9 mouse cellular contexts compared by ENCODE assay signal in genomic region chr4:111493750-111494404, GRCm38 (mm10).
A peak's percentile ranks its signal among the peaks of the same experiment; 100 is the strongest.
DNase-seq lines count a peak whose midpoint lies in the region; ATAC-seq and TF ChIP-seq lines count a peak whose summit lies in the region.
"Had no signal": no experiment of that assay in that cellular context is flagged by ENCODE, and none has a peak within 500 bp of the region (broad histone marks: within the 10 kb centered on the region; RNA-seq: fewer than 3 reads in every experiment).

No protein-coding gene starts in this region.

- TF ChIP-seq POLR2A in cortical plate, adult 2 months (IDR thresholded peaks at IDR 0.05; ENCODE audit: extremely low read depth, insufficient read depth, low read length) = no peak

- H3K4me2 ChIP-seq in forebrain, embryonic 12.5 days = no peak overlapping the region
- no peak overlapping the region for H3K4me2 ChIP-seq in forebrain, embryonic 15.5 days (replicated peaks)
- H3K4me2 ChIP-seq in midbrain, postnatal 0 days (ENCODE audit: low read depth, low read length, poor library complexity, severe bottlenecking) = no peak overlapping the region
- H3K4me2 ChIP-seq in midbrain, embryonic 16.5 days (ENCODE audit: low read length) = no peak overlapping the region

- 61% methylated on average over 5 of the region's 5 CpGs for WGBS in forebrain, embryonic 12.5 days
- 65% methylated on average over 5 of the region's 5 CpGs for WGBS in forebrain, embryonic 15.5 days
- 53% methylated on average over 5 of the region's 5 CpGs for WGBS in midbrain, postnatal 0 days
- 63% methylated on average over 5 of the region's 5 CpGs for WGBS in midbrain, embryonic 16.5 days
- WGBS in embryonic facial prominence, embryonic 10.5 days = 62% methylated on average over 5 of the region's 5 CpGs

- no peaks in the 10 kb centered on the region for H3K36me3 ChIP-seq in forebrain, embryonic 12.5 days (replicated peaks)
- H3K36me3 ChIP-seq in forebrain, embryonic 15.5 days = no peaks in the 10 kb centered on the region
- no peaks in the 10 kb centered on the region for H3K36me3 ChIP-seq in midbrain, postnatal 0 days (ENCODE audit: insufficient read depth, low read length)
- H3K36me3 ChIP-seq in midbrain, embryonic 16.5 days (ENCODE audit: control insufficient read depth, insufficient read depth, low read length) = no peaks in the 10 kb centered on the region
- H3K36me3 ChIP-seq in embryonic facial prominence, embryonic 10.5 days (replicated peaks) = no peaks in the 10 kb centered on the region

- no peak overlapping the region for H3K27ac ChIP-seq in forebrain, embryonic 12.5 days
- H3K27ac ChIP-seq in forebrain, embryonic 15.5 days (replicated peaks) = no peak overlapping the region
- no peak overlapping the region for H3K27ac ChIP-seq in midbrain, postnatal 0 days (ENCODE audit: low read depth, low read length)
- H3K27ac ChIP-seq in midbrain, embryonic 16.5 days (ENCODE audit: low read length) = no peak overlapping the region
- H3K27ac ChIP-seq in cortical plate, adult 2 months (ENCODE audit: insufficient read depth, low read length) = no peak overlapping the region
- no peak overlapping the region for H3K27ac ChIP-seq in embryonic facial prominence, embryonic 10.5 days (replicated peaks)

- H3K4me3 ChIP-seq in forebrain, embryonic 12.5 days (replicated peaks) = no peak overlapping the region
- H3K4me3 ChIP-seq in forebrain, embryonic 15.5 days = no peak overlapping the region
- no peak overlapping the region for H3K4me3 ChIP-seq in midbrain, postnatal 0 days (ENCODE audit: low read depth, low read length)
- no peak overlapping the region for H3K4me3 ChIP-seq in midbrain, embryonic 16.5 days (ENCODE audit: low read depth, low read length)
- no peak overlapping the region for H3K4me3 ChIP-seq in cortical plate, adult 2 months (ENCODE audit: insufficient read depth, low read length)
- no peak overlapping the region for H3K4me3 ChIP-seq in embryonic facial prominence, embryonic 10.5 days

- no peaks in the 10 kb centered on the region for H3K9me3 ChIP-seq in forebrain, embryonic 12.5 days
- H3K9me3 ChIP-seq in forebrain, embryonic 15.5 days = no peaks in the 10 kb centered on the region
- H3K9me3 ChIP-seq in midbrain, postnatal 0 days (ENCODE audit: low read length) = no peaks in the 10 kb centered on the region
- H3K9me3 ChIP-seq in midbrain, embryonic 16.5 days (replicated peaks; ENCODE audit: control insufficient read depth, low read length, poor library complexity, severe bottlenecking) = no peaks in the 10 kb centered on the region
- H3K9me3 ChIP-seq in embryonic facial prominence, embryonic 10.5 days = no peaks in the 10 kb centered on the region

- TF ChIP-seq CTCF in midbrain, postnatal 0 days (IDR thresholded peaks at IDR 0.05) = peak; percentile 48
- peak; percentile 35; the same call in 1 of the 2 replicates for TF ChIP-seq CTCF in cortical plate, adult 2 months (IDR thresholded peaks at IDR 0.05; ENCODE audit: extremely low read depth, insufficient read depth, low read length)

- H3K4me1 ChIP-seq in forebrain, embryonic 12.5 days = no peaks in the 10 kb centered on the region
- no peaks in the 10 kb centered on the region for H3K4me1 ChIP-seq in forebrain, embryonic 15.5 days
- no peaks in the 10 kb centered on the region for H3K4me1 ChIP-seq in midbrain, postnatal 0 days (ENCODE audit: insufficient read depth, low read length)
- H3K4me1 ChIP-seq in midbrain, embryonic 16.5 days (ENCODE audit: control insufficient read depth, insufficient read depth, low read length) = 0 out of 2 replicates have a peak, but pooled peaks cover 2% of the 10 kb centered on the region
- peaks cover 3% of the 10 kb centered on the region; the same call in 1 of the 2 replicates for H3K4me1 ChIP-seq in cortical plate, adult 2 months (ENCODE audit: control insufficient read depth, insufficient read depth, low read length)
- H3K4me1 ChIP-seq in embryonic facial prominence, embryonic 10.5 days = no peaks in the 10 kb centered on the region

- no peak overlapping the region for H3K9ac ChIP-seq in forebrain, embryonic 12.5 days
- H3K9ac ChIP-seq in forebrain, embryonic 15.5 days (replicated peaks) = no peak overlapping the region
- no peak overlapping the region for H3K9ac ChIP-seq in midbrain, postnatal 0 days (replicated peaks; ENCODE audit: low read length, poor library complexity, severe bottlenecking)
- H3K9ac ChIP-seq in midbrain, embryonic 16.5 days (ENCODE audit: low read depth, low read length) = no peak overlapping the region

- DNase-seq in midbrain, postnatal 0 days (ENCODE audit: low spot score) = peak; percentile 51
- no peak for DNase-seq in embryonic facial prominence, embryonic 10.5 days (ENCODE audit: low spot score)
- no peak for DNase-seq in frontal cortex, postnatal 25 days (ENCODE audit: low spot score in 2 of 2)
- DNase-seq: cerebellum, adult 2 months had no signal

- ATAC-seq in forebrain, embryonic 12.5 days (ENCODE audit: low FRiP score) = peak; percentile 44; the same call in 1 of the 2 replicates
- ATAC-seq in forebrain, embryonic 15.5 days (replicated peaks) = no peak
- ATAC-seq in midbrain, postnatal 0 days (ENCODE audit: low FRiP score) = 0 out of 2 replicates have a peak, but pooled peaks have one; percentile 39
- ATAC-seq in midbrain, embryonic 16.5 days = no peak
- ATAC-seq in megakaryocyte progenitor cell, adult 5-6 weeks (replicated peaks; ENCODE audit: poor library complexity) = peak; percentile 24; the same call in 1 of the 2 replicates

- H3K27me3 ChIP-seq in forebrain, embryonic 12.5 days = no peaks in the 10 kb centered on the region
- H3K27me3 ChIP-seq in forebrain, embryonic 15.5 days = no peaks in the 10 kb centered on the region
- H3K27me3 ChIP-seq in midbrain, postnatal 0 days (ENCODE audit: insufficient read depth, low read length) = no peaks in the 10 kb centered on the region
- no peaks in the 10 kb centered on the region for H3K27me3 ChIP-seq in midbrain, embryonic 16.5 days (ENCODE audit: control insufficient read depth, insufficient read depth, low read depth, low read length)
- H3K27me3 ChIP-seq in embryonic facial prominence, embryonic 10.5 days (replicated peaks; ENCODE audit: low read depth, poor library complexity, severe bottlenecking) = no peaks in the 10 kb centered on the region

Comparison
In these comparisons a context has a peak if more than half of its experiments do, and no peak if none do; other contexts are left out.
1. ATAC-seq: peak in forebrain, embryonic 12.5 days (single experiment), midbrain, postnatal 0 days (single experiment) and megakaryocyte progenitor cell, adult 5-6 weeks (single experiment); none in forebrain, embryonic 15.5 days (single experiment) and midbrain, embryonic 16.5 days (single experiment).